Mouse (Mus musculus) kidney, postnatal 0 days (tissue): Measurements from ENCODE around the gene Eif3m. TPM values are rescaled to one million over a fixed set of nuclear protein-coding genes. Genes with fewer than 3 reads are reported as not detected.

Source experiments
- ATAC-seq: fragments of 200-750 bp; cut with Nextera tagmentation; replicated peaks from 2 replicates; pipeline ENCODE4 v1.8.0; 2017; ENCODE audit warnings: low read depth, moderate number of reproducible peaks, moderate TSS enrichment, moderate library complexity; ENCODE audit not compliant: low FRiP score
- DNase-seq: peaks from one replicate; pipeline ENCODE4 v3.0.0-alpha.2; 2016; ENCODE audit warnings: low spot score
- H3K27ac ChIP-seq: fragments of 300-500 bp; sonication (generic); 2 replicates; pipeline ENCODE4 v1.5.1; 2014; ENCODE audit warnings: mild to moderate bottlenecking
- H3K27me3 ChIP-seq: fragments of 300-500 bp; sonication (generic); 2 replicates; pipeline ENCODE4 v1.6.1; 2014; ENCODE audit warnings: low read length, mixed read lengths; ENCODE audit not compliant: insufficient read depth
- H3K36me3 ChIP-seq: fragments of 300-500 bp; sonication (generic); 2 replicates; pipeline ENCODE4 v1.6.1; 2014; ENCODE audit warnings: low read length, mixed read lengths; ENCODE audit not compliant: insufficient read depth
- H3K4me1 ChIP-seq: fragments of 300-500 bp; sonication (generic); replicated peaks from 2 replicates; pipeline ENCODE4 v1.6.1; 2014; ENCODE audit warnings: antibody characterized with exemption, low read length, mixed read lengths; ENCODE audit not compliant: insufficient read depth
- H3K4me2 ChIP-seq: fragments of 300-500 bp; sonication (generic); 2 replicates; pipeline ENCODE4 v1.6.1; 2014; ENCODE audit warnings: mild to moderate bottlenecking, low read length, moderate library complexity, mixed read lengths
- H3K4me3 ChIP-seq: fragments of 300-500 bp; sonication (generic); replicated peaks from 2 replicates; pipeline ENCODE4 v1.5.1; 2014; ENCODE audit warnings: low read depth, low read length
- H3K9ac ChIP-seq: fragments of 300-500 bp; sonication (generic); 2 replicates; pipeline ENCODE4 v1.6.1; 2014; ENCODE audit warnings: low read depth, low read length
- H3K9me3 ChIP-seq: fragments of 300-500 bp; sonication (generic); replicated peaks from 2 replicates; pipeline ENCODE4 v1.6.1; 2016; ENCODE audit warnings: low read length, inconsistent platforms, mixed read lengths
- CTCF ChIP-seq: IDR thresholded peaks from 2 replicates; pipeline ENCODE4 v1.5.1; 2016; ENCODE audit warnings: antibody characterized with exemption, low read depth, mild to moderate bottlenecking, moderate library complexity
- WGBS: fragments of 180-500 bp; shearing (Covaris S2); extraction: QIAGEN DNeasy Blood & Tissue Kit; methylation state at CpG from one replicate; pipeline ENCODE4 v1.1.7; 2014; 5-methylcytosine and 5-hydroxymethylcytosine counted together
- polyA plus RNA-seq: library from polyadenylated mRNA; unstranded; fragments of >200 nt; fragmentation: Nextera tagmentation; extraction: Ambion mirVana; gene quantifications from 2 replicates; pipeline ENCODE4 v1.2.1, GENCODE M21; 2015

Gene Eif3m
- polyA plus RNA-seq, 1 experiment from 2014 or later, result 416 TPM

- no peak for TF ChIP-seq CTCF
- WGBS, result 91% methylated on average over 5 of the region's 5 CpGs
These were observed 22.0 kb upstream of the Eif3m start for GRCm38 (mm10) chr2:105038879-105039278.

GRCm38 (mm10) chr2:105037956-105038569 lies 21.2 kb upstream of the Eif3m start:
- H3K4me3 ChIP-seq, result no peak overlapping the region
- no peak for DNase-seq
- no peaks in the 10 kb centered on the region for H3K9me3 ChIP-seq
- no peak for ATAC-seq
- H3K36me3 ChIP-seq, result no peaks in the 10 kb centered on the region
- TF ChIP-seq CTCF, result no peak
- peaks cover 7% of the 10 kb centered on the region; the same call in 1 of the 2 replicates for H3K4me1 ChIP-seq
- no peaks in the 10 kb centered on the region for H3K27me3 ChIP-seq
- H3K27ac ChIP-seq, result no peak overlapping the region
- WGBS, result 58% methylated on average over 7 of the region's 7 CpGs
- no peak overlapping the region for H3K9ac ChIP-seq
- no peak overlapping the region for H3K4me2 ChIP-seq

More at GRCm38 (mm10) chr2:105038879-105039278, 22.0 kb upstream of the Eif3m start:
- H3K9me3 ChIP-seq, result no peaks in the 10 kb centered on the region
- no peak overlapping the region for H3K4me2 ChIP-seq
- H3K36me3 ChIP-seq, result no peaks in the 10 kb centered on the region
- peaks cover 7% of the 10 kb centered on the region; the same call in 1 of the 2 replicates for H3K4me1 ChIP-seq
- no peak overlapping the region for H3K9ac ChIP-seq
- no peaks in the 10 kb centered on the region for H3K27me3 ChIP-seq
- H3K4me3 ChIP-seq, result no peak overlapping the region
- no peak overlapping the region for H3K27ac ChIP-seq
- no peak for ATAC-seq
- DNase-seq, result no peak

- Histone ChIP-seq H3K4me3 (no peak overlapping the region), H3K4me1 (peaks cover 7% of the 10 kb centered on the region; the same call in 1 of the 2 replicates), H3K36me3 (no peaks in the 10 kb centered on the region), H3K4me2 (no peak overlapping the region), H3K9ac (no peak overlapping the region), H3K27me3 (no peaks in the 10 kb centered on the region), H3K9me3 (no peaks in the 10 kb centered on the region), H3K27ac (peak overlapping the region; percentile 60; the same call in 1 of the 2 replicates)
- ATAC-seq (no peak), DNase-seq (peak; percentile 53)
- TF ChIP-seq CTCF, result no peak
- WGBS, result 26% methylated on average over 11 of the region's 11 CpGs
These were observed 19.7 kb upstream of the Eif3m start for GRCm38 (mm10) chr2:105036401-105037070.

- Histone ChIP-seq H3K27ac (peak overlapping the region; percentile 66; the same call in 1 of the 2 replicates), H3K9ac (no peak overlapping the region), H3K9me3 (no peaks in the 10 kb centered on the region), H3K4me1 (peaks cover 7% of the 10 kb centered on the region; the same call in 1 of the 2 replicates), H3K4me3 (no peak overlapping the region), H3K27me3 (no peaks in the 10 kb centered on the region), H3K36me3 (no peaks in the 10 kb centered on the region), H3K4me2 (no peak overlapping the region)
- ATAC-seq, result peak; percentile 70; the same call in 1 of the 2 replicates
- peak; percentile 82 for DNase-seq
- TF ChIP-seq CTCF, result no peak
- WGBS, result 15% methylated on average over 11 of the region's 11 CpGs
These were observed 19.1 kb upstream of the Eif3m start for GRCm38 (mm10) chr2:105035985-105036384.

- H3K4me3 ChIP-seq, result no peak overlapping the region
- 91% methylated on average over 3 of the region's 3 CpGs for WGBS
These were observed 17.2 kb upstream of the Eif3m start for GRCm38 (mm10) chr2:105034084-105034483.

GRCm38 (mm10) chr2:105030505-105030904 lies 13.6 kb upstream of the Eif3m start:
- H3K4me2 ChIP-seq, result no peak overlapping the region
- no peaks in the 10 kb centered on the region for H3K36me3 ChIP-seq
- WGBS, result 88% methylated on average over 5 of the region's 5 CpGs
- no peak overlapping the region for H3K9ac ChIP-seq
- no peak for TF ChIP-seq CTCF
- no peaks in the 10 kb centered on the region for H3K27me3 ChIP-seq
- no peak for ATAC-seq
- no peak overlapping the region for H3K4me3 ChIP-seq
- no peak for DNase-seq
- no peaks in the 10 kb centered on the region for H3K9me3 ChIP-seq
- H3K4me1 ChIP-seq, result peaks cover 2% of the 10 kb centered on the region; the same call in 1 of the 2 replicates
- no peak overlapping the region for H3K27ac ChIP-seq

More at GRCm38 (mm10) chr2:105034084-105034483, 17.2 kb upstream of the Eif3m start:
- ATAC-seq (no peak), DNase-seq (no peak)
- H3K36me3 ChIP-seq, result no peaks in the 10 kb centered on the region
- no peaks in the 10 kb centered on the region for H3K27me3 ChIP-seq
- TF ChIP-seq CTCF, result no peak
- H3K4me1 ChIP-seq, result peaks cover 7% of the 10 kb centered on the region; the same call in 1 of the 2 replicates
- H3K27ac ChIP-seq, result no peak overlapping the region
- H3K4me2 ChIP-seq, result no peak overlapping the region
- H3K9ac ChIP-seq, result no peak overlapping the region
- H3K9me3 ChIP-seq, result no peaks in the 10 kb centered on the region
